Mouse (Mus musculus): Measurements from ENCODE around the gene Zmat5.

GRCm38 (mm10) chr11:4750263-4750662 lies 45.8 kb downstream of the Zmat5 start:
- TF ChIP-seq CTCF (conservative IDR thresholded peaks at IDR 0.05; ENCODE audit: insufficient read depth, insufficient read length, low read depth, low read length) (no peak), POLR2A (IDR thresholded peaks at IDR 0.05; ENCODE audit: low read depth, low read length) (no peak)

All from kidney, adult 2 months (tissue).